8 mouse cellular contexts compared by ENCODE assay signal in the genomic region with DNA sequence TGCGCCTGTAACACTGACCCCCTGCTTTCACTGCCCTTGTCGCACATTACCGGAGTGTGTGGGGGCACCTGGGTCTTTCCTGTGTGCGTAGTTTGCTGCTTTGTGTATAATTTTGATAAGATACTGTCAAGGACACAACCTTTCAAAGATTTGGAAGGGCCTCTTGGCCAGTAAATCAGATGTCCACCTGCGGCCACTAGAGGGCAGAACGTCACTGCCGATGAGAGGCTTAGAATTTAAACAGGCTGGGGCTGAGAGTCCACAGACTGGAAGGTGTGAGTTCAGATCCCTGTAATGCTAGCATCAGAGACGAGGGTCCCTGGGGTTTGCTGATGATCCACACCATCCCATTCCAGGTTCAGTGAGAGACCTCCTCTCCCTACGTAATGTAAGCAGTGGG. TPM values are rescaled to one million over a fixed set of nuclear protein-coding genes. Genes with fewer than 3 reads are reported as not detected.
A peak's percentile ranks its signal among the peaks of the same experiment; 100 is the strongest.
DNase-seq lines count a peak whose midpoint lies in the region; ATAC-seq and TF ChIP-seq lines count a peak whose summit lies in the region.

No protein-coding gene starts in this region.

- H3K36me3 ChIP-seq in forebrain, embryonic 13.5 days (ENCODE audit: poor library complexity, severe bottlenecking), result peaks cover 54% of the 10 kb centered on the region
- H3K36me3 ChIP-seq in forebrain, embryonic 15.5 days, result peaks cover 25% of the 10 kb centered on the region
- H3K36me3 ChIP-seq in heart, adult 2 months (ENCODE audit: control insufficient read depth, insufficient read depth, low read length), result no peaks in the 10 kb centered on the region
- H3K36me3 ChIP-seq in midbrain, embryonic 14.5 days (ENCODE audit: control insufficient read depth, insufficient read depth, low read length), result peaks cover 33% of the 10 kb centered on the region
- peaks cover 27% of the 10 kb centered on the region for H3K36me3 ChIP-seq in spleen, adult 2 months (ENCODE audit: control insufficient read depth, insufficient read depth, low read length)

- peak; percentile 77 for DNase-seq in MN1 (ENCODE audit: low spot score)
- peak; percentile 80 to 89 for DNase-seq in cerebellum, postnatal 14 days
- DNase-seq in heart, adult 2 months, result peak; percentile 78 to 84
- DNase-seq in left cerebral cortex, postnatal 36 days (ENCODE audit: low spot score in 2 of 2), result peak; percentile 53 to 55
- DNase-seq in midbrain, embryonic 14.5 days, result peak; percentile 85
- peak; percentile 48 to 77 for DNase-seq in spleen, adult 2 months (ENCODE audit: low read depth in 1 of 2, low spot score in 2 of 2)

- no peak for TF ChIP-seq POLR2A in heart, adult 2 months (IDR thresholded peaks at IDR 0.05; ENCODE audit: insufficient read depth, low read depth, low read length)
- no peak for TF ChIP-seq POLR2A in spleen, adult 2 months (IDR thresholded peaks at IDR 0.05; ENCODE audit: low read depth, low read length)

- no peaks in the 10 kb centered on the region for H3K4me1 ChIP-seq in forebrain, embryonic 13.5 days
- H3K4me1 ChIP-seq in forebrain, embryonic 15.5 days, result peaks cover 2% of the 10 kb centered on the region; the same call in 1 of the 2 replicates
- peaks cover 8% of the 10 kb centered on the region for H3K4me1 ChIP-seq in heart, adult 2 months (ENCODE audit: control insufficient read depth, insufficient read depth, low read length)
- no peaks in the 10 kb centered on the region for H3K4me1 ChIP-seq in midbrain, embryonic 14.5 days (ENCODE audit: control insufficient read depth, insufficient read depth, low read length)
- peaks cover 9% of the 10 kb centered on the region; the same call in 1 of the 2 replicates for H3K4me1 ChIP-seq in spleen, adult 2 months (ENCODE audit: control insufficient read depth, insufficient read depth, insufficient read length)

- H3K9ac ChIP-seq in forebrain, embryonic 13.5 days, result no peak overlapping the region
- no peak overlapping the region for H3K9ac ChIP-seq in forebrain, embryonic 15.5 days (replicated peaks)
- H3K9ac ChIP-seq in heart, adult 2 months (ENCODE audit: low read depth, low read length), result no peak overlapping the region
- no peak overlapping the region for H3K9ac ChIP-seq in midbrain, embryonic 14.5 days (replicated peaks; ENCODE audit: low read length)

- peak; percentile 76; the same call in 1 of the 2 replicates for TF ChIP-seq EP300 in heart, adult 2 months (IDR thresholded peaks at IDR 0.05; ENCODE audit: insufficient read depth, low read depth, low read length)

- peak; percentile 39; the same call in 1 of the 2 replicates for ATAC-seq in forebrain, embryonic 13.5 days
- ATAC-seq in forebrain, embryonic 15.5 days (replicated peaks), result no peak
- ATAC-seq in midbrain, embryonic 14.5 days (ENCODE audit: low FRiP score, low TSS enrichment), result no peak; the same call in 1 of the 2 replicates

- H3K79me2 ChIP-seq in heart, adult 2 months (replicated peaks; ENCODE audit: control insufficient read depth, insufficient read depth, low read length), result no peaks in the 10 kb centered on the region; the same call in 1 of the 2 replicates

- peak; percentile 88 for TF ChIP-seq CTCF in heart, adult 2 months (IDR thresholded peaks at IDR 0.05)
- TF ChIP-seq CTCF in spleen, adult 2 months (IDR thresholded peaks at IDR 0.05; ENCODE audit: extremely low read depth, insufficient read depth, insufficient read length, insufficient replicate concordance), result peak; percentile 80; the same call in 1 of the 2 replicates

- H3K27ac ChIP-seq in forebrain, embryonic 13.5 days, result no peak overlapping the region
- H3K27ac ChIP-seq in forebrain, embryonic 15.5 days (replicated peaks), result no peak overlapping the region
- no peak overlapping the region for H3K27ac ChIP-seq in heart, adult 2 months
- H3K27ac ChIP-seq in midbrain, embryonic 14.5 days (replicated peaks; ENCODE audit: low read depth, low read length), result no peak overlapping the region
- H3K27ac ChIP-seq in spleen, adult 2 months (ENCODE audit: insufficient read depth, low read length), result no peak overlapping the region

- WGBS in forebrain, embryonic 13.5 days, result 41% methylated on average over 9 of the region's 9 CpGs
- 41% methylated on average over 9 of the region's 9 CpGs for WGBS in forebrain, embryonic 15.5 days
- 24% methylated on average over 9 of the region's 9 CpGs for WGBS in heart, adult 2 months
- WGBS in midbrain, embryonic 14.5 days, result 40% methylated on average over 9 of the region's 9 CpGs
- WGBS in spleen, adult 2 months, result 46% methylated on average over 9 of the region's 9 CpGs

- H3K9me3 ChIP-seq in forebrain, embryonic 13.5 days (replicated peaks), result no peaks in the 10 kb centered on the region
- H3K9me3 ChIP-seq in forebrain, embryonic 15.5 days, result no peaks in the 10 kb centered on the region
- H3K9me3 ChIP-seq in midbrain, embryonic 14.5 days (ENCODE audit: control insufficient read depth, low read length), result no peaks in the 10 kb centered on the region

- no peaks in the 10 kb centered on the region for H3K27me3 ChIP-seq in forebrain, embryonic 13.5 days
- H3K27me3 ChIP-seq in forebrain, embryonic 15.5 days, result no peaks in the 10 kb centered on the region
- H3K27me3 ChIP-seq in heart, adult 2 months (ENCODE audit: control insufficient read depth, insufficient read depth, low read length), result no peaks in the 10 kb centered on the region
- H3K27me3 ChIP-seq in midbrain, embryonic 14.5 days (ENCODE audit: control insufficient read depth, insufficient read depth, low read length), result no peaks in the 10 kb centered on the region
- no peaks in the 10 kb centered on the region for H3K27me3 ChIP-seq in spleen, adult 2 months (ENCODE audit: control insufficient read depth, insufficient read depth, low read length)

- no peak overlapping the region for H3K4me2 ChIP-seq in forebrain, embryonic 13.5 days
- H3K4me2 ChIP-seq in forebrain, embryonic 15.5 days (replicated peaks), result no peak overlapping the region
- no peak overlapping the region for H3K4me2 ChIP-seq in midbrain, embryonic 14.5 days (ENCODE audit: low read length)

- H3K4me3 ChIP-seq in forebrain, embryonic 13.5 days, result no peak overlapping the region
- no peak overlapping the region for H3K4me3 ChIP-seq in forebrain, embryonic 15.5 days
- no peak overlapping the region for H3K4me3 ChIP-seq in heart, adult 2 months
- H3K4me3 ChIP-seq in midbrain, embryonic 14.5 days (replicated peaks; ENCODE audit: low read depth, low read length), result no peak overlapping the region
- no peak overlapping the region for H3K4me3 ChIP-seq in spleen, adult 2 months (ENCODE audit: extremely low read depth, insufficient read depth, insufficient read length)

- intact Hi-C loops in heart, adult 2 months (cut with DNase I), result no loop called here
- intact Hi-C loops in left cerebral cortex, postnatal 36 days (cut with DNase I), result loop anchor here (2.0 kb wide), 1 partner anchor 58 kb away; a partner anchor contains a TSS

RNA-seq across cellular contexts. Expression of a gene that starts 13.5 kb away (rescaled TPM):
- 61.3 and 62.0 TPM in 2 replicates for polyA plus RNA-seq in forebrain, embryonic 13.5 days (2015; fragmentation: Nextera tagmentation; extraction: Ambion mirVana)
- 49.6 and 54.4 TPM in 2 replicates for polyA plus RNA-seq in forebrain, embryonic 15.5 days (2015; fragmentation: Nextera tagmentation; extraction: Ambion mirVana)
- 10 to 100 TPM; 24.6 to 27.9 TPM for total RNA-seq in heart, adult 2 months (2021)
- 52.2 and 64.5 TPM in 2 replicates for polyA plus RNA-seq in heart, adult 2 months (2012; rRNA removed)
- total RNA-seq in left cerebral cortex, postnatal 36 days (2021), result 1 to 10 TPM; 3.8 to 4.9 TPM
- 31.2 and 59.3 TPM in 2 replicates for polyA plus RNA-seq in midbrain, embryonic 14.5 days (2014; fragmentation: Nextera tagmentation; extraction: Ambion mirVana)
- polyA plus RNA-seq in spleen, adult 2 months (2012; rRNA removed), result 96.5 and 100 TPM in 2 replicates

RNA-seq across cellular contexts. Expression of a gene that starts 16.0 kb away (rescaled TPM):
- polyA plus RNA-seq in forebrain, embryonic 13.5 days (2015; fragmentation: Nextera tagmentation; extraction: Ambion mirVana), result 14.7 and 14.8 TPM in 2 replicates
- polyA plus RNA-seq in forebrain, embryonic 15.5 days (2015; fragmentation: Nextera tagmentation; extraction: Ambion mirVana), result 12.6 and 15.3 TPM in 2 replicates
- total RNA-seq in heart, adult 2 months (2021), result 1 to 10 TPM; 5.5 to 6.2 TPM
- polyA plus RNA-seq in heart, adult 2 months (2012; rRNA removed), result 19.8 and 23.6 TPM in 2 replicates
- total RNA-seq in left cerebral cortex, postnatal 36 days (2021), result 1 to 10 TPM; 5.4 to 7.4 TPM
- polyA plus RNA-seq in midbrain, embryonic 14.5 days (2014; fragmentation: Nextera tagmentation; extraction: Ambion mirVana), result 10.1 and 12.2 TPM in 2 replicates
- polyA plus RNA-seq in spleen, adult 2 months (2012; rRNA removed), result 19.9 and 27.6 TPM in 2 replicates

RNA-seq across cellular contexts. Expression of a gene that starts 16.3 kb away (rescaled TPM):
- 52.7 and 58.5 TPM in 2 replicates for polyA plus RNA-seq in forebrain, embryonic 13.5 days (2015; fragmentation: Nextera tagmentation; extraction: Ambion mirVana)
- 62.4 and 63.9 TPM in 2 replicates for polyA plus RNA-seq in forebrain, embryonic 15.5 days (2015; fragmentation: Nextera tagmentation; extraction: Ambion mirVana)
- total RNA-seq in heart, adult 2 months (2021), result 10 to 100 TPM; 27.0 to 29.3 TPM
- 41.7 and 43.6 TPM in 2 replicates for polyA plus RNA-seq in heart, adult 2 months (2012; rRNA removed)
- 10 to 100 TPM; 59.7 to 63.7 TPM for total RNA-seq in left cerebral cortex, postnatal 36 days (2021)
- 55.3 and 65.9 TPM in 2 replicates for polyA plus RNA-seq in midbrain, embryonic 14.5 days (2014; fragmentation: Nextera tagmentation; extraction: Ambion mirVana)
- 67.9 and 95.7 TPM in 2 replicates for polyA plus RNA-seq in spleen, adult 2 months (2012; rRNA removed)

RNA-seq across cellular contexts. Expression of a gene that starts 25.1 kb away (rescaled TPM):
- 8.0 and 9.9 TPM in 2 replicates for polyA plus RNA-seq in forebrain, embryonic 13.5 days (2015; fragmentation: Nextera tagmentation; extraction: Ambion mirVana)
- polyA plus RNA-seq in forebrain, embryonic 15.5 days (2015; fragmentation: Nextera tagmentation; extraction: Ambion mirVana), result 16.6 and 17.8 TPM in 2 replicates
- total RNA-seq in heart, adult 2 months (2021), result 10 to 100 TPM; 60.3 to 67.5 TPM
- polyA plus RNA-seq in heart, adult 2 months (2012; rRNA removed), result 82.8 and 100 TPM in 2 replicates
- total RNA-seq in left cerebral cortex, postnatal 36 days (2021), result 10 to 100 TPM; 22.3 to 22.7 TPM
- 4.8 and 21.8 TPM in 2 replicates for polyA plus RNA-seq in midbrain, embryonic 14.5 days (2014; fragmentation: Nextera tagmentation; extraction: Ambion mirVana)
- polyA plus RNA-seq in spleen, adult 2 months (2012; rRNA removed), result 64.4 and 75.4 TPM in 2 replicates

RNA-seq across cellular contexts. Expression of a gene that starts 25.8 kb away (rescaled TPM):
- polyA plus RNA-seq in forebrain, embryonic 13.5 days (2015; fragmentation: Nextera tagmentation; extraction: Ambion mirVana), result 14.9 and 17.2 TPM in 2 replicates
- 16.0 and 16.1 TPM in 2 replicates for polyA plus RNA-seq in forebrain, embryonic 15.5 days (2015; fragmentation: Nextera tagmentation; extraction: Ambion mirVana)
- 10 to 100 TPM; 22.4 to 23.0 TPM for total RNA-seq in heart, adult 2 months (2021)
- 4.9 and 7.1 TPM in 2 replicates for polyA plus RNA-seq in heart, adult 2 months (2012; rRNA removed)
- total RNA-seq in left cerebral cortex, postnatal 36 days (2021), result 10 to 100 TPM; 64.9 to 75.3 TPM
- polyA plus RNA-seq in midbrain, embryonic 14.5 days (2014; fragmentation: Nextera tagmentation; extraction: Ambion mirVana), result 19.5 and 21.4 TPM in 2 replicates
- 16.1 TPM in 2 replicates for polyA plus RNA-seq in spleen, adult 2 months (2012; rRNA removed)
